Mouse (Mus musculus): ENCODE measurements around the gene Klhl1. TPM values are rescaled to one million over a fixed set of nuclear protein-coding genes. Genes with fewer than 3 reads are reported as not detected.
"Not testable (repeated sequence)": the region's sequence is repeated elsewhere in the genome, so short reads cannot be mapped to it uniquely, and the experiment has no call there.

Klhl1 gene
- total and polyA plus RNA-seq, 2 experiments from 2014 or later = 10.1 to 18.8 TPM

DNA sequence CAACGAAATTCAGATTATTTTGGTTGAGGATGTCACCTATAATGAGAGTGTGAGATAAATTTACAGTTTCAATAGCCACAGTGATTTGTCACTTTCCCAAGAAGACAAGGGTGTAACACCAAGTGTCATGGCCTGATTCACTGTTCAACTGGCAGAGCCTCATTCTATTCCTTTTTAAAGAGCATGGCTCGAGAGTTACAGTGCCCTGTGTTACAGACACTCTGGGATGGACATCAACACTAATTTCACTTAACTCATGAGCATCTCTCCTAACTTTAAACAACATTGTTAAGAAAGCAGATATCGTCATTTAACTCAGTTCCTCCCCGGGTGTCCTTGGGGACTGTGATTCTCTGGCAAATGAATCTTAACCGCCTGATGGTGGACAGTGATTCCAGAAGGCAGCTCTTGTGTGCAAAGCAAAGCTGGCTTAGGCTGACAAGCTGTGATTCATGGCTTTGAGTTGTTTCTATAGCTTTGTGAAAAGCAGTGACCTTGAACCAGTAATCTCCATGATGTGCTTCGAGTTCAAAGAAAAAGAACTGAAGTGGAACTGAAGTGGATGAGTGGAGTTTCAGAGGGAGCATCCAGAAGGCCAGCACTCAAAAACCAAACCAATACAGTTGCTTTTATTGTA, 301.0 kb downstream of the Klhl1 start:
- no peak for TF ChIP-seq CTCF (IDR thresholded peaks at IDR 0.05)
- Histone ChIP-seq H3K27ac (ENCODE audit: low read depth, low read length) (no peak overlapping the region), H3K27me3 (ENCODE audit: insufficient read depth, low read length) (no peaks in the 10 kb centered on the region), H3K4me2 (ENCODE audit: low read depth, low read length, poor library complexity, severe bottlenecking) (no peak overlapping the region), H3K9me3 (ENCODE audit: low read length) (no peaks in the 10 kb centered on the region), H3K9ac (replicated peaks; ENCODE audit: low read length, poor library complexity, severe bottlenecking) (no peak overlapping the region), H3K4me3 (ENCODE audit: low read depth, low read length) (no peak overlapping the region), H3K4me1 (ENCODE audit: insufficient read depth, low read length) (no peaks in the 10 kb centered on the region), H3K36me3 (ENCODE audit: insufficient read depth, low read length) (no peaks in the 10 kb centered on the region)
- ATAC-seq (ENCODE audit: low FRiP score) (no peak), DNase-seq (ENCODE audit: low spot score) (peak; percentile 57)
- WGBS = 23% methylated on average over 6 of the region's 6 CpGs

GRCm38 (mm10) chr14:96194795-96195194, 324.1 kb downstream of the Klhl1 start:
- H3K4me3 ChIP-seq (ENCODE audit: low read depth, low read length); H3K27me3 ChIP-seq (ENCODE audit: insufficient read depth, low read length); DNase-seq (ENCODE audit: low spot score); H3K36me3 ChIP-seq (ENCODE audit: insufficient read depth, low read length); H3K9me3 ChIP-seq (ENCODE audit: low read length); H3K4me2 ChIP-seq (ENCODE audit: low read depth, low read length, poor library complexity, severe bottlenecking); H3K27ac ChIP-seq (ENCODE audit: low read depth, low read length); H3K9ac ChIP-seq (replicated peaks; ENCODE audit: low read length, poor library complexity, severe bottlenecking); H3K4me1 ChIP-seq (ENCODE audit: insufficient read depth, low read length); ATAC-seq (ENCODE audit: low FRiP score): not testable (repeated sequence)
- 88% methylated on average over 14 of the region's 16 CpGs for WGBS

DNA sequence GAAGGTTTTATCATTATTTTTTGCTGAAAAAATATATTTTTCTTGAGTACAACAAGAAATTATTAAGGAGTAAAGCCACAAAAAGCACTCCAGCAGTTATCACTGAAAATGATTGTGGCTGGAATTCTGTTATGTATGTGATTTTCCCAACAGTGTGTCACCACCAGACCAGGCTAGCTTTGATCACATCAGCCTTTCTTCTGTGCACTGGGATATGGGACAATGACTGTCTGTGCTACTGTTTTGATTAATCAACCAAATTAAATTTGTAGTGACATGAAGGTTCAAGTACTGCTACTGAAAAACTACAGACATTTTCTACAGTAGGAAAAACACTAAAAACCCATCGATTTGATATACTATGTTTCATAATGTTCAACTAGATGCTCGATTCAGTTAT, 344.4 kb downstream of the Klhl1 start:
- WGBS = 79% methylated on average over 2 of the region's 2 CpGs

GRCm38 (mm10) chr14:96143137-96143536, 375.8 kb downstream of the Klhl1 start:
- Histone ChIP-seq H3K9me3 (ENCODE audit: low read length) (no peaks in the 10 kb centered on the region), H3K4me3 (ENCODE audit: low read depth, low read length) (no peak overlapping the region), H3K4me1 (ENCODE audit: insufficient read depth, low read length) (no peaks in the 10 kb centered on the region), H3K27me3 (ENCODE audit: insufficient read depth, low read length) (no peaks in the 10 kb centered on the region), H3K4me2 (ENCODE audit: low read depth, low read length, poor library complexity, severe bottlenecking) (no peak overlapping the region), H3K27ac (ENCODE audit: low read depth, low read length) (no peak overlapping the region), H3K36me3 (ENCODE audit: insufficient read depth, low read length) (no peaks in the 10 kb centered on the region), H3K9ac (replicated peaks; ENCODE audit: low read length, poor library complexity, severe bottlenecking) (no peak overlapping the region)
- TF ChIP-seq CTCF (IDR thresholded peaks at IDR 0.05) = no peak
- DNase-seq (ENCODE audit: low spot score) (no peak), ATAC-seq (ENCODE audit: low FRiP score) (no peak)
- WGBS = 64% methylated on average over 9 of the region's 9 CpGs

More for the DNA sequence above, 344.4 kb downstream of the Klhl1 start:
- no peak for ATAC-seq (ENCODE audit: low FRiP score)
- Histone ChIP-seq H3K9me3 (ENCODE audit: low read length) (no peaks in the 10 kb centered on the region), H3K9ac (replicated peaks; ENCODE audit: low read length, poor library complexity, severe bottlenecking) (no peak overlapping the region), H3K36me3 (ENCODE audit: insufficient read depth, low read length) (no peaks in the 10 kb centered on the region), H3K27me3 (ENCODE audit: insufficient read depth, low read length) (no peaks in the 10 kb centered on the region), H3K4me2 (ENCODE audit: low read depth, low read length, poor library complexity, severe bottlenecking) (no peak overlapping the region), H3K4me3 (ENCODE audit: low read depth, low read length) (no peak overlapping the region), H3K4me1 (ENCODE audit: insufficient read depth, low read length) (no peaks in the 10 kb centered on the region), H3K27ac (ENCODE audit: low read depth, low read length) (no peak overlapping the region)
- DNase-seq (ENCODE audit: low spot score) = no peak
- no peak for TF ChIP-seq CTCF (IDR thresholded peaks at IDR 0.05)

- Histone ChIP-seq H3K4me3 (ENCODE audit: low read depth, low read length) (no peak overlapping the region), H3K27ac (ENCODE audit: low read depth, low read length) (no peak overlapping the region), H3K4me2 (ENCODE audit: low read depth, low read length, poor library complexity, severe bottlenecking) (no peak overlapping the region), H3K4me1 (ENCODE audit: insufficient read depth, low read length) (no peaks in the 10 kb centered on the region), H3K27me3 (ENCODE audit: insufficient read depth, low read length) (no peaks in the 10 kb centered on the region), H3K9me3 (ENCODE audit: low read length) (no peaks in the 10 kb centered on the region), H3K36me3 (ENCODE audit: insufficient read depth, low read length) (no peaks in the 10 kb centered on the region), H3K9ac (replicated peaks; ENCODE audit: low read length, poor library complexity, severe bottlenecking) (no peak overlapping the region)
- ATAC-seq (ENCODE audit: low FRiP score) (no peak), DNase-seq (ENCODE audit: low spot score) (no peak)
- 70% methylated on average over 2 of the region's 2 CpGs for WGBS
- TF ChIP-seq CTCF (IDR thresholded peaks at IDR 0.05) = no peak
These were observed 378.7 kb downstream of the Klhl1 start for GRCm38 (mm10) chr14:96140246-96140645.

GRCm38 (mm10) chr14:96107396-96107795, 411.5 kb downstream of the Klhl1 start:
- 87% methylated on average over 7 of the region's 7 CpGs for WGBS
- Histone ChIP-seq H3K4me3 (ENCODE audit: low read depth, low read length) (no peak overlapping the region), H3K27me3 (ENCODE audit: insufficient read depth, low read length) (no peaks in the 10 kb centered on the region), H3K9ac (replicated peaks; ENCODE audit: low read length, poor library complexity, severe bottlenecking) (no peak overlapping the region), H3K4me2 (ENCODE audit: low read depth, low read length, poor library complexity, severe bottlenecking) (no peak overlapping the region), H3K27ac (ENCODE audit: low read depth, low read length) (no peak overlapping the region), H3K36me3 (ENCODE audit: insufficient read depth, low read length) (no peaks in the 10 kb centered on the region), H3K4me1 (ENCODE audit: insufficient read depth, low read length) (no peaks in the 10 kb centered on the region), H3K9me3 (ENCODE audit: low read length) (no peaks in the 10 kb centered on the region)
- TF ChIP-seq CTCF (IDR thresholded peaks at IDR 0.05) = no peak
- ATAC-seq (ENCODE audit: low FRiP score) = no peak
- peak; percentile 11 for DNase-seq (ENCODE audit: low spot score)

All from midbrain, postnatal 0 days (tissue).